Mouse (Mus musculus): ENCODE results near the gene Cck.

Cck gene

DNA sequence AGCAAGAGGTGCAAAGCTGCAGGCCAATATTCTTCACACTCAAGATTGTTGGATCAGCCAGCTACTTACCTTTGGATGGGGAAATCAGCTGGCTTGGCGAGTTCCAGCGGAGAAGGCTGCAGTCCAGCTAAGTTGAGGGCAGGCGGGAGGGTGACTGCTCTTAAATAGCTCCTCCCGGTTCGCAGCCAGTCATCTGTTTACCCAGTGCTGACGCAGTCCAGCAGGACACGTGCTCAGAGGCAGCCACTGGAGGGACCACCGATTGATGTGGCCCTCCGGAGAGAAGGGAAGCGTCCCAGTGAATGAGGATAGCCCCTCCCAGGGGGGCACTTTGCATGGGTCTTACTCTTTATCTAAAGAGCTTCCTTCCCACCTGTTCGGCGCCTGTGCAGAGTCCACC is at the start of gene Cck:
Gene Cck, minus strand, starts transcription at position 166 of the 400 bp plus-strand sequence.
- no peak for DNase-seq (ENCODE audit: low read depth)

DNA sequence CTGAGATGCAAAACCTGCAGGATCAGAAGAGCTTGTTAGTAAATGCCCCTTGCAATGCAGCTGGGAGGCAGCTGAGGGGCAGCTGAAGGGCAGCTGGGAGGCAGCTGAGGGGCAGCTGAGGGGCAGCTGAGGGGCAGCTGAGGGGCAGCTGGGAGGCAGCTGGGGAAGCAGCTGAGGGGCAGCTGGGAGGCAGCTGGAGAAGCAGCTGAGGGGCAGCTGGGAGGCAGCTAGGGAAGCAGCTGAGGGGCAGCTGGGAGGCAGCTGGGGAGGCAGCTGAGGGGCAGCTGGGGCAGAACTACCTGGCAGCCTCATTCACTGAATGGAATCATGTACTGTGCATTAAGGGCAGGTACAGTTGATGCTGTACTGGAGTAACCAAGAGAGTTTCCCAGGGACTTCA is 46.0 kb upstream of the Cck start:
- DNase-seq (ENCODE audit: low read depth) = no peak

DNA sequence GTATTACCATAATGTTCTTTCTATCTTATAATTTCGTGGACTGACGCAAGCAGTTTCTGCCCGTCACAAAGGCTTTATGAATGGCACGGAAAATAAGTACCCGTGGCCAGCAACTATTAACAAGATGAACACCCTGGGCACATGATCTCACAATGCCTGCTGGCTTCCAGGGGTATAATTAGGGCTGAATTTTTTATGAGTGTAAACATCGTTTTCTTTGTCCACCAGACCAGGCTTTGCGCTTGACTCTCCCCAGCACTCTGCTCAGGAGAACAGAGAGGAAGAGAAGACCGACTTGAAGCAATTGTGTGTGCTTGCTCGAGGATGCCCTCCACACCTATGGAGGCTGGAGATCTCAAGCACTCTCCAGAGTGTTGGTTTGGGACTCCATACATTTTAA is 37.1 kb upstream of the Cck start:
- DNase-seq (ENCODE audit: low read depth) = no peak

DNA sequence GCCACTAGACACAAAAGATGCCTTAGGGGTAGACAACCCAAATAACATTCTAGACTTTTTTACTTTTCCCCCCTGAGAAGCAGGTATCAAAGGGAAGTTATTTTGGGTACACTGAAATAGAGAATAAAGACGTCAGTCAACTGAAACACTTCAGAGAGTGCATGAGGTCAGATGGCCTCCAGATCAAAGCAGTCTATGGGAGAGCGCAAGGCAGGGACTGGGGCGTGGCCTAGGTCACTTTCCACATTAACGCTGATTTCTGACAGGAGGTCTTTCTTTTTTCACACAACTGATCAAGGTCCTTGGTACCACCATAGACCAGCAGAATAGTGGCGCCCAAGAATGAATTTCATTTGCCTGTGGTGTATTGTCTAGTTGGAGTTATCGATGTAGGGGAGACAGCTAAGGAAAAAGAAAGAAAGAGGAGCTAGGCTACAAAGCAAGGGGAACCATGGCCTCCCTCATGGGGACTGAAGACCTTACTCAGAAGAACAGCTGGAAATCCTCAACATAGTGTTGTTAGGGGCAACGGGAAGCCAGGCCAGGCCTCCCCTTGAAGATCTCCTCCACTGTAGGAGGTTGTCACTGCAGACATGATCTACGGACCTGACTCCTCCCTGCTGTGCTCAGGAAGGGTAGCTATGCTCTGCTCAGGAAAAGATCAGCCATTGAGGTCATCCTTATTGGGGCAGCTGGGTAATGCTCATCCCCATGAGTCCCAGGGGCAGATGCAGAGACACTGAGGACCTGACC is 33.3 kb upstream of the Cck start:
- DNase-seq (ENCODE audit: low read depth) = no peak

DNA sequence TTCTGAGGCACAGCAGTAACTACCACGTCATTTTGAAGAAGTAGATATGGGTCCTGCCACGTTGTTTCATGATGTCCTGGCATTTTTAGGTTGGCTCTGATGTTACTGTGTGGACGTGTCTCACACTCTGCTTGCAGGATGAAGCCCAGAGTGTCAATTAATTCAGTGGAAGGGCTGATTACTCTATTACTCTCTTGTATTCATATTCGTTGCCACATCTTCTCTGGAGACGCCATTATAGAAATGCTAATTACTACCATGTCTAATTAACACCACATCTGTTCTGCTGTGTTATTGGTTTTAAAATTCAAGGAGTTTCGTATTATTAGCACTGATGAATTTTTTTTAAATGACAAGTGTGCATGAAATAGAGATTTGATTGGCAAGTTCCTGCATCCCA is 30.7 kb upstream of the Cck start:
- no peak for DNase-seq (ENCODE audit: low read depth)

DNA sequence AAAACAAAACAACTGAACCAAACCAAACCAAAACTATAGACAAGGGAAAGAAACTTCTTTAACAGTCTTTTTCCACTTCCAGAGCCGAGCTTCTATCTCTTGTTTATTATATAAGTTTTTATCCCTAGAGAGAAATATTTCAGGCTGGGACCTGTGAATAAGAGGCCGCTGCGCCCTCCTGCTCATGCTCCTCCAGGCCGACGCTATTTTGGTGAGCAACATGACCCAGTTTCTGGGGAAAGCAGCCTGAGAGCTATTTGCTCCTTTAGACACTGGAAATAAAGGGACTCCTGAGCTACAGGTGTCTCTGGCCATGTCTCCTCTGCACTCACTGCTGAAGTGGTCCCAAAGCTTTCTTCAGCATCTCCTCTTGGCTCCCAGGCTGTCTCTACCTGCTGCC is 24.6 kb upstream of the Cck start:
- no peak for DNase-seq (ENCODE audit: low read depth)

DNA sequence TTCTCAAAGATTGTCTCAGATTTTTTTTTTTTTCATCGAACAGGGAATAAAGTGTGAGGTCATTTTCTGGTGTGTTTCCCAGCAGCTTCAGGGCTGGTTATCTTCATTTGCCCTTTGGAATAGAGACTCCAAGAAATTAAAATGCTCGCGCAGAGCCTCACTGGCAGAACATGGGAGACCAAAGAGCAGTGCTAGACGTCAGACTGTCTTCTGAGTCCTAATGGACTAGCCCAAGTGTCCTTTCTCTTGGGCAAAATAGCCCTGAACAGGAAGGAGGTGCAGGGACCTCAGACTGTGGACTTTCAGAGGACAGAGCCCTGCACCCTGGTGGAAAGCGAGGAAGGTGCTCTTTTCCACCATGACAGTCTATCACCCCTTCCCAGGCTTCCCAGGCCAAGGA is 19.0 kb upstream of the Cck start:
- no peak for DNase-seq (ENCODE audit: low read depth)

DNA sequence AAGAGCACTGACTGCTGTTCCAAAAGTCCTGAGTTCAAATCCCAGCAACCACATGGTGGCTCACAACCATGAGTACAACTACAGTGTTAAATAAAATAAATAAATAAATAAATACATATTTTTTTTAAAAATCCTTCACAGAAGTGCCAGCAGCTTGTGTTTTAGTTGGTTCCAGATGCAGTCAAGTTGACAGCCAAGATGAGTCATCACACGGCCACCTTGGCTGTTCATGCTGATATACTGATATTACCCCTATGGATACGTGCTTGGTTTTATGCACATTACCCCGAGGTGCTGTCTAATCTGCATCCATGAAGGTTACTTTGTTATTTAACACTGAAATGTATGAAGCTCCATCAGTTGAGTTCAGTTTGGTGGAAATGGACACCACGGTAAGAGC is 16.4 kb upstream of the Cck start:
- no peak for DNase-seq (ENCODE audit: low read depth)

DNA sequence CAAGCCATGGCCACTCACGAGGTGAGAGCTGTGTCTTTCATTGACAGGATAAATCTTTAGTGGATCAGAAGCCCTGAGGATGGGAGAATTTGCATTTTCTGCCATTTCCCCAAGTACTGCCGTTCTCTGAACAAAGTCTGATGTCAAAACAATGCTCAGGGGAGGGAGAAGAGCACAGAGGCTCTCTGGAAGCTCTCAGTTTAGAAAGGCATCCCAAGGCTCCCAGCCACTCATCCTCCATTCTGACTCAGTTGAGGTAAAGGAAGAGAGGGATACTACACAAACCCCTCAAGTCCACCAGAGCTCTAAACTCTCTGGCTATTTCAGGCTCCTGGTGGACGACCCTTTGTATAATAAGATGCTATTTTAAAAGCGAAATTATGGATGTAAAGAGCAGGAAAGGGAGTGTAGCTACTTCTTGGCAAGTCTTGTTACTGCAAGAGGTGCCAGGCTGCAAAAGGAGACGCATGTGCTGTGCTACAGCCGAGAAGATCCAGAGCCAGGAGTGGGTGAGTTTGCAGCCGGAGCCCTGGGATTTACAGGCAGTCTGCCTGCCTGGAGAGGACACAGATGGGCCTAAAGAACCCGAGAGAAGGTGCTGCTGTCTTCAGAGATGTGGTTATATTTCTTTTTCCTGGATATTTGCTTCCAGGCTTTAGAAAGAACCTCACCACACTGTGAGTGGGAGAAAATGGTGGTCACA is 11.1 kb upstream of the Cck start:
- no peak for DNase-seq (ENCODE audit: low read depth)

DNA sequence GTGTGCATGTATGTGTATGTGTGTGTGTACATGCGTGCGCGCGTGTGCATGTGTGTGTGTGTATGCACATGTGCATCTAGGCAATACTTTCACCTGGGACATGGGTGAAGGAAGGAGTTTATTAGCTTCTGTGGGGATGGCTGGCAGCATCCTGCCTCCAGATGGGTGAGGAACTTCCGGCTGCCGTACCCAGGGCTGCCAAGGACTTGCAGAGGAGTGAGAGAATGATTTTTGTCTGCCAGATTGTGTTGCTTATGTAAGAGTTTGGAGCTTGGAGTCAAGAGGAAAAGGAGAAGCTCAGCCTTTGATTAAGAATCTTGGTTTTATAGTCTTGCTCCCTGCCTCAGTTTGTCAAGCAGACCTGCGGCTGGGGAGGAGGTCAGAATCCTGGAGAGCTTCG is 9.9 kb upstream of the Cck start:
- DNase-seq (ENCODE audit: low read depth) = no peak

DNA sequence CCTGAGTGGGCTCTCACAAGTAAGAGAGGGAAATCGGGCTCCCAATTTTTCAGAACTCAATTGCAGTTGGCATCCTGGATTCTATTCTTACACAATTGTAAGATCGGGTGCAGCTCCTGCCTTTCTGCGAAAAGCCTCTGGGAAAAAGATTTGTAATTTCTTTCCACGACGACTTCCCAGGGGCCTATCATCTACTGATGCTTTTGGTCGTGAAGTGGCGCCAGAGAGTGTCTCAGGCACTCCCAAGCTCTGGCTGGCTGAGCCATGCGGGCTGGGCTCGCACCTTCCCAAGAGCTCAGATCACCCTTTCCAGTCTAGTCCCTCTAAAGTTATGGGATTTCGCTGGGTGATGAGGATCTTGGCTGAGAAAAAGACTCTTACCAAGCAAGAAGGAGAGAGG is 608 bp upstream of the Cck start:
- no peak for DNase-seq (ENCODE audit: low read depth)

DNA sequence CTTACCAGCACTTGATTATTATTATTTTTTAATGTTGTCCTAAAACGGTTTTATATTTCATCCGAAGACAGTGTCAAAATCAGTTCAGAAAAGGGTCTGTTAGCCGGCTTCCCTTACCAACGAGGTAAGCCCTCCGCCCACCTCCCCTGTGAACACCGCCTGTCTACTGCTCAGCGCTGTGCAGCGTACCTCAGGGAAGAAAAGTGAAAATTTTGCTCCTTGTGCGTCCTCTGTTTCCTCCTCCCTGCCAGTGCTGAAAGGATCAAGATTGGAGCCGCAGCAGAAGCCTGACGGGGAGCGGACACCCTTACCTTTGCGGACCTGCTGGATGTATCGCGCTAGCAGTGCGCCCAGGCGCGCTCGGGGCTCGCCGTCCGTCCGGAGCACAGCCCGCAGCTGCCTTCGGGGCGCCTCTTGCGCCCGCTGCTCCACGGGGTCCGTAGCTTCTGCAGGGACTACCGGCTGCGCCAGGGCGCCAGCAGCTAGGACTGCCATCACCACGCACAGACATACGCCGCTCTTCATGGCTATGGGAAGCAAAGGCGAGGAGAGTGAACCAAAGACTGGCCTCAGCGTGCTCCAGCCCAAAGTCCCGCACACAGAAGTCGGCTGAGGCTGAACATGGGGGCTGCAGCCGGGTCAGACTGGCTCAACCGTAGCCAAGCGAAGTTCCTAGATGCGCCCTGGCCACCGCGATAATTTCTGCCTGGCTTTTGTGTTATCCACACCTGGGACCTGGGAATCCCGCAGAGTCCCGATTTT is 1.3 kb downstream of the Cck start:
- no peak for DNase-seq (ENCODE audit: low read depth)

DNA sequence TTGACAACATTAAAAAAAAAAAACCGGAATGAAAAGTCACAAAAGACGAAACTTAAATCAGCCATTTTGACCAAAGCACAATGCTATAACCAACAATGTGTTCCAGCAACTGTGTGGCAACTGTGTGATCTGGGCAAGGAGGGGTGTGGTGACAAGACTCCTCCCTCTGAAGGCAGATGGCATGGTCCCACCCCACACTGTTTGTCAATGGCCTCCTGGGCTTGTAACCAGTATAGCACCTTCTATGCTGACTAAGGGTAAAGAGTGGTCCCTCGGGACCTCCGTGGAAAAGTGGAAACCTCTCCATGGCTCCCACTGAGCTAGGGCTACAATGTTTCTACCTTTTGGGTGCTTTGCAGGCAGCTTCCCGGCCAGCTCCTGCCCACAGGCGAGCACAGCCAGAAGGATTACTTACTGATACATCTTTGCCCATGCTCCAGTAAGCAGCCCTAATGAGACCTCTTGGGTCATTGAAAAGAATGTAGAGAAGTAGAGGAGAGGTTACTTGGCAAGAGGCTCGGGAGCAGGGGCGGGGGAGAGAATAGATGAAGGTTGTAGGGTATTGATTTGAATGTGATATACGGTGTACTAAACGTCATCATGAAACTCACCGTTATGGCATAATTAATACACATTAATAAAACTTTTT is 3.8 kb downstream of the Cck start:
- DNase-seq (ENCODE audit: low read depth) = no peak

DNA sequence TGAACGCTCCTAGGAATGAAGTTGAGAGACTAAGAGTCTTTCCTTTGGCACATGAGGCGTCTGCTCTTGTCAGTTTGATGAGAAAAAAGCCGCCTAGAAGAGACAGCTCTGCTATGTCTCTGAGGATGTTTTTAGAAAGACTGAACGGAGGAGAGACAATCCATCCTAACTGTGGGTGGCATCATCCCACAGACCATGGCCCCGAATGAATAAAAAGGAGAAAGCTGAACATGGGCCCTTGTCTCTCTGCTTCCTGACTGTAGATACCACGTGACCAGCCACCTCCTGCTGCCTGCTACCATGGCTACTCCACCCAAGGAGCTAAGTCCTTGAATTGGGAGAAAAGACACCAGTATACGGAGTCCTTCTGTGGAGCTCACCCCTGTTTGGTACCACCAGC is 8.3 kb downstream of the Cck start:
- no peak for DNase-seq (ENCODE audit: low read depth)

DNA sequence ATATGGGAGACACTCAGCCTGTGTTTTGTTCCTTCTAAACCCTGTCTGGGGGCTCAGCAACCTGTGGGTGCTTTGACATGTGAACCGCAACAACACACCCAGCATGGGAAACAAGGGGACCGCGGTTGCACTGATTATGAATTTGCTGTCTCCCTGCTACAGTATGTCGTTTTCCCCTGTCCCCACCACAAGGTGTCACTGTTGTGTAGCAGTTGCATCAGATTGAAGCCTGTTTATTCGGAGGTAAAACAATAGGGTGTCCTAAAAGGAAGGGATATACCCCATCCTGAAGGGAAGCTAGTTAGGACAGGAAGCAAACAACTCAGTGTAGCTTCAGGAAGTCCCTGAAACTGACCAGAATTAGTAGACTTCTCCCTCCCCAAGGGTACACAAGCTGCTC is 16.0 kb downstream of the Cck start:
- DNase-seq (ENCODE audit: low read depth) = no peak

DNA sequence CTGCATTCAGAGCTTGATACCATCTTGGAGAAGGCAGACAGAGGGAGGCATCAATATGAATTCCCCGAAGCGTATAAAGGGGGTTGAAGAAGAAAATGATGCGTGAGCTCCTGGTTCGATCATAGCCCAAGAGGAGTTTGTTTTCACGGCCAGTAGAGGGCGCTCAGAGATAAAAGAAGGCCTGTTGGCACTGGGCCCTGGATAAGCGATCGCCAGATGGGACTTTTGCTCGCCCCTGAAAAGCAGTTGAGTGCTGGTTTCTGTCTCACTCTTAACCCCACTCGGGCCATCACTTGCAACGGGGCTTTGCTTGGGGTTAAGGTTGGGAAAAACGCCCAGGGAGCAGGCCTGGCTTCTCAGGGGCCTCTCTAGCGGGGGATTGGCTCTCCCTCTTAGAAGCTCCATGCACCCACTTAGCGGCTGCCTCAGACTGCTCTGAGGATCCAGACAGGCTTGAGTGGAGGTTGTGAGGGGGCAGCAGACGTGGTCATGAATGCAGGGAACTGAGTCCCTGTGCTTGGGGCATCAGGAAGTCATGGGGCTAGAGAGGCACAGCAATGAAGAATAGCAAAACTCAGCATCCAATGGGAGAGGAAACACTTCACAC is 18.1 kb downstream of the Cck start:
- no peak for DNase-seq (ENCODE audit: low read depth)

DNA sequence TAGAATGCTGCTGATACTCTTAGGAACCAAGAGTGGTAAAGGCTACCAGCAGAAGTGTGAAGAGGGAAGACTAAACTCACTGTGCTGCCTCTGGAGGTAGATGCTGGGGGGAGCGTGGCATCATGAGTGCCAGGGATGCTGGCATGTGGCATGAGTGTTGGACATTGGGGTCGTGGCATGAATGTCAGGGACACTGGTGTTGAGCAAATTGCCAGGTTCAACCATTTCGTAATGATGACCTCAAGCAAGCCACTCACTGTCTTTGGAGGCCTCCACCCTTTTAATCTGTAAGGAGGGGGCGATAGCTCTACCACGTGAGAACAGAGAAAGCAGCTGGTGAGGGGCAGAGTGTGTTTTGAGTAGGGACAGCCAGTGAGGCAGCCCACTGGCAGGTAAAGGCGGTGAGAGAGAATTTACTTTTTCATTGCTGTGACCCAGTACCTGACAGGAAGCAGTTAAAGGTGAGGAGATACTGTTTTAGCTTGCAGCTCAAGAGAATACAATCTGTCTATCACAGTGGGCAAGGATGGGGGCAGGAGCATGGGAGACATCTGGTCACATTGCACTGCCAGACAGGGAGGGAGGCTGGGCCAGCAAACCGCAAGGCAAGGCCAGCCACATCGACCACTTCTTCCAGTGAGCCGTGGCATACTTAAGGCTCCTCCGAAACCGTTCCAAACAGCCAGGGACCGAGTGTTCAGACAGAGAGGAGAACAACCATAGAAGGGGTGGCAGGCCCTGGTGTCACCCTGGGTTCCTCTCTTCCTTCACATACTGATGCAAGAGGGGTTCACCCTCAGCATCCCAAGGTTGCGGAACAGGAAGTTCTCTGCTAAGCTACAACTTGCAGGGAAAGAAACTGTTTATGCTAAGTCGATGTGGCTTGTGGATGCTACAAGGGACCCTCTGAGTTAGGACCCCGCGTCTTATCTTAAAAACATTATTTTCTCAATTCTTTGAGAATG is 19.7 kb downstream of the Cck start:
- no peak for DNase-seq (ENCODE audit: low read depth)

DNA sequence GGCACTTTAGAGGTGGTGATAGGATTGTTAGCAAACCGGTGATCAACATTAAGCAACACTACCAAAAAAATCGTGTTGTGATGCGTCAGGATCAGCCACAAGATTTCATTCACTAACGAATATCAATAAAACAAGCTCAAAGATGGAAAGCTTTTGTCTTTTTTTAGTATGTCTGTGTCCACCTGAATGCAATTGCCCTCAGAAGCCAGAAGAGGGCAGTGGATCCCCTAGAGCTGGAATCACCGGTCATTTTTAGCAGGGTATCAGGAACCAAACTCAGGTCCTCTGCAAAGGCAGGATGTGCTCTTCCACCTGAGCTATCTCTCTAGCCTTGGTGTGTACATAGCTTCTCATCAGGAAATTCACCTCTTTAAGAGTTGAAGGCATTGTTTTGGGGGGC is 20.7 kb downstream of the Cck start:
- no peak for DNase-seq (ENCODE audit: low read depth)

DNA sequence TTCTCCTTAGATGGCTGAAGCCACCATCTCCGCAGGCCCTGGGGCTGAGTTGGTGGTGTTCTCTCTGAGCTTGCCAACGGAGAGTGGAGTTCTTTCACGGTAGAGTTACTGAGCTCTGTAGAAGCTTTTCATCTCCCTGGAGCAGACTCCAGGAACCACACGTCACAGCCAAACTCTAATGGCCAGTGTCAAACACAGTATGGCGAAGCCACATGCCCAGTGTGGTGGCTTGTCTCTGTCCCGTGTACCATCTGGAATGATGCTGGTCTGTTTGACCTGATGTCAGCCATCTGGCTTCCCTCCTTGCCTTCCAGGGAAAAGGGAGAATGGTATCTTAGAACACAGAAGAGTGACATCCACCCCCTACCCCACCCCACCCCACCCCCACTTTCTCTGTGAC is 25.8 kb downstream of the Cck start:
- no peak for DNase-seq (ENCODE audit: low read depth)

DNA sequence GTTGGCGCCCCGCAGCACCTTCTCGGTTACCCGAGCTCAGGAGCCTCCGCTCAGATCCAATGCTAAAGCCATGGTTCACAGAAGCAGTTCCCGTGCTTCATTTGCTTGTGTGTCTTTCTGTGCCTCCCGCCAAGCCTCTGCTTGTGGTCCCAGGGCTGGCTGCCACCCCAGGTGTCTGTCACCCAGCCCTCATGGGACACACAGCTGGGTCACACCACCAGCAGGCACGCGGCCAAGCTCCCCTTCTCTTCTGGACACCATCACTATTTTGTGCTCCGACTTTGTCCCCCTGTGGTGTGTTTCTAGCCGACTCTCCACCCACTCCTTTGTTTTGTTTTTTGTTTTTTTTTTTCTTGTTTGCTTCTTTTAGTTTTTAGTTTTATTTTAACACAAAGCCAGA is 28.0 kb downstream of the Cck start:
- DNase-seq (ENCODE audit: low read depth) = no peak

DNA sequence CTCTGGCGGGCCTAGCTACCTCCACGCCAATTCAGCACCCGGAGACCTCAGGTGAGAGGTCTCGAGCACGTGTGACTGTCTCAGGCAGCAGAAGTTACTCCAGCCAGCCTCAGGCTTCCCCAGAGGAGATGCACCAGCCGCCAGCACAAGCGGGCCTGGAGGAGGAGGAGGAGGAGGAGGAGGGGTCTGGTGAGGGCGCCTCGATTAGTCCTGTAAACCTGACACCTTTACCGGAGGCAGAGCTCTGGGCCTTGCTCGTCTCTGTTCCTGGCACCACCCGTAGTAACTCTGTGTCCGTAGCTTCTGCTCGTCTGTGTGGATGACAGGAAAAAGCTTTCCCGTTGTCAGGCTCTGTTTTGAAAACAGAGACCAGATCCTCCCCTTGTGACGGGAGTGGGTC is 35.0 kb downstream of the Cck start:
- no peak for DNase-seq (ENCODE audit: low read depth)

Data from fibroblast of lung, adult 2 months (primary cell).